Mouse (Mus musculus): ENCODE measurements around the gene AW011738. TPM values are rescaled to one million over a fixed set of nuclear protein-coding genes. Genes with fewer than 3 reads are reported as not detected.

Gene AW011738
- polyA plus RNA-seq, 1 experiment = 0.06 TPM

DNA sequence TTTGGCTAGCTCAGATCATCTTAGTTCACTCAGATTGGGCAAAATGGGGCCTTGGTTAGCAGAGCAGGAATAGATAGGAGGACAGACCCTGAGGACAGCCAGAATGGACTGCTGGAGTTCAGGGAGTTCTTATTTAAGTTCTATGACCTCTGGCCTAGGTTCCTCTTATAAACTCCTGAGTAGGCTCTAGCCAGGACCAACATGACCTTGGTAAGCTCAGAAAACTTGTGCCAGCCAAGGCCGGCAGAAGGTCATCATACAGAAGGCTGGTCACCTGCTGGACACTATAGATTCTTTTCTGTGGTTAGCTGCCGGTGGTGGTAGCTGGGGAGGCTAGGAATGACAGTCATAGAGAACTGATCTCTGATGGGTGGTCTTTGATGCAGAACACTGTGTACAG, 13.1 kb downstream of the AW011738 start:
- no peak overlapping the region for H3K27ac ChIP-seq (ENCODE audit: control insufficient read depth, insufficient read depth, low read depth, low read length)
- no peaks in the 10 kb centered on the region for H3K27me3 ChIP-seq (ENCODE audit: control insufficient read depth, insufficient read depth, low read length)
- TF ChIP-seq CTCF (IDR thresholded peaks at IDR 0.05; ENCODE audit: control insufficient read depth, insufficient read depth, insufficient replicate concordance, low read depth, low read length) = no peak
- TF ChIP-seq POLR2A (IDR thresholded peaks at IDR 0.05; ENCODE audit: control insufficient read depth, low read depth, low read length) = no peak
- no peaks in the 10 kb centered on the region for H3K4me1 ChIP-seq (ENCODE audit: control insufficient read depth, insufficient read depth, low read length)
- no peaks in the 10 kb centered on the region for H3K36me3 ChIP-seq (ENCODE audit: control insufficient read depth, insufficient read depth, low read length)
- H3K4me3 ChIP-seq (ENCODE audit: control insufficient read depth, low read depth, low read length) = no peak overlapping the region

DNA sequence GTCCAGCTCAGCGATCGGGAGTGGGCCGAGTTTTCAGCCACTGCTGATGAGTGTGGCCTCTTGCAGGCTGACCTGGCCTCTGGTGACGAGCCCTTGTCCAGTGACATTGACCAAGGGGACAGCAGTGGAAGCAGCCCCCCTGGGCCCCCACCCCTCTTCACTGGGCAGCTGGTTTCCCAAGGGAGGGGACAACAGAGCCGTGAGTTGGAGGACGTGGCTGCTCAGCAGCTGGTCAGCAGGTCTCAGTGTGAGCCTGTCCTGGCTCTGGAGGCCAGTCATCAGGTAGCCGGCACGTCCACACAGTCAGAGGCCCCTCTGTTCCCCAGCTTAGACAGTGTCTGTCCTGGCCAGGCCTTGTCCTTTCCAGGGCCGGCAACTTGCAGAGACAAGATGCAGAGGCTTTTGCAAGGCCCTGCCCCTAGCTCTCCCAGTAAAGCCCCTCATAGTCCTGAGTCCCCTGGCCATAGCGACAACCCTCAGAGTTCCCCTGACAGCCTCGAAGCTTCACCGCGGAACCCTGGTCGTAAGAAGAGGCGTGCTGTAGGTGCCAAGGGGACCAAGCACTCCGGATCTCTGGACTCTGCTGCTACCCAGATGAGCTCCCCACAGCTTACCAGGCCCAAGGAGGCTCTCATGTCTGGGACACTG, 14.0 kb downstream of the AW011738 start:
- H3K27me3 ChIP-seq (ENCODE audit: control insufficient read depth, insufficient read depth, low read length) = no peaks in the 10 kb centered on the region
- H3K27ac ChIP-seq (ENCODE audit: control insufficient read depth, insufficient read depth, low read depth, low read length) = no peak overlapping the region
- H3K36me3 ChIP-seq (ENCODE audit: control insufficient read depth, insufficient read depth, low read length) = no peaks in the 10 kb centered on the region
- no peak for TF ChIP-seq POLR2A (IDR thresholded peaks at IDR 0.05; ENCODE audit: control insufficient read depth, low read depth, low read length)
- no peak for TF ChIP-seq CTCF (IDR thresholded peaks at IDR 0.05; ENCODE audit: control insufficient read depth, insufficient read depth, insufficient replicate concordance, low read depth, low read length)
- no peaks in the 10 kb centered on the region for H3K4me1 ChIP-seq (ENCODE audit: control insufficient read depth, insufficient read depth, low read length)
- no peak overlapping the region for H3K4me3 ChIP-seq (ENCODE audit: control insufficient read depth, low read depth, low read length)

DNA sequence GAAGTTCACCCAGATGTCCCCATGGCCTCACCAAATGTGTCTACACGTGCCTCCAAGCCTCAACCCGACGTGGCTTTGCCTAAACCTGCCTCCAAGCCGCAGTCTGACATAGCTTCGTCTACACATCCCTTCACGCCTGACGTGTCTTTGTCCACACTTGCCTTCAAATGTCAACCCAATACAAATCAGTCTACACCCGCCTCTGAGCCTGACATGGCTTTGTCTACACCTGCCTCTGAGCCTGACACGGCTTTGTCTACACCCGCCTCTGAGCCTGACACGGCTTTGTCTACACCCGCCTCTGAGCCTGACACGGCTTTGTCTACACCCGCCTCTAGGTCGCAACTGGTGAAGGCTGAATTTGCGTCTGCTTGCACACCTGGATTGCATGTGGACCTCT, 14.7 kb downstream of the AW011738 start:
- H3K36me3 ChIP-seq (ENCODE audit: control insufficient read depth, insufficient read depth, low read length) = no peaks in the 10 kb centered on the region
- TF ChIP-seq POLR2A (IDR thresholded peaks at IDR 0.05; ENCODE audit: control insufficient read depth, low read depth, low read length) (no peak), CTCF (IDR thresholded peaks at IDR 0.05; ENCODE audit: control insufficient read depth, insufficient read depth, insufficient replicate concordance, low read depth, low read length) (no peak)
- no peaks in the 10 kb centered on the region for H3K27me3 ChIP-seq (ENCODE audit: control insufficient read depth, insufficient read depth, low read length)
- no peak overlapping the region for H3K4me3 ChIP-seq (ENCODE audit: control insufficient read depth, low read depth, low read length)
- no peaks in the 10 kb centered on the region for H3K4me1 ChIP-seq (ENCODE audit: control insufficient read depth, insufficient read depth, low read length)
- no peak overlapping the region for H3K27ac ChIP-seq (ENCODE audit: control insufficient read depth, insufficient read depth, low read depth, low read length)

DNA sequence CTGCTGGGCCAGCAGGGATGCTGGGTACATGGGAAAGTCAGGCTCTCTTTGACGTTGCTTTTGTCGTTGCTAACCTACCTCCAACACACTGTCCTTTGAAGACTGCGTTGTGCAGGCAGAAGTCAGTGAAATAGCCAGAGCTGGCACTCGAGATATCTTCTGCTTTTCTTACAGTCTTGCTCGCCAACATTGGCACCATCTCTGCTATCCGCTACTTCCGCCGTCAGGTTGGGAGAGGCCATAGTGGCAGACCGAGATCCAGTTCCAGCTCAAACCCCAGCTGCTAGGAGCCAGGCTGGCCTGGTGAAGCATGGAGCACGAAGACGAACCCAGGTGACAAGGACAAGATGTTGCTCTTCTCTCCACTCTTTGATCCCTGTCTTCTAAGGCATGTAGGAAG, 16.8 kb downstream of the AW011738 start:
- Histone ChIP-seq H3K4me3 (ENCODE audit: control insufficient read depth, low read depth, low read length) (no peak overlapping the region), H3K4me1 (ENCODE audit: control insufficient read depth, insufficient read depth, low read length) (no peaks in the 10 kb centered on the region), H3K27me3 (ENCODE audit: control insufficient read depth, insufficient read depth, low read length) (no peaks in the 10 kb centered on the region), H3K36me3 (ENCODE audit: control insufficient read depth, insufficient read depth, low read length) (no peaks in the 10 kb centered on the region), H3K27ac (ENCODE audit: control insufficient read depth, insufficient read depth, low read depth, low read length) (no peak overlapping the region)
- TF ChIP-seq POLR2A (IDR thresholded peaks at IDR 0.05; ENCODE audit: control insufficient read depth, low read depth, low read length) = no peak
- TF ChIP-seq CTCF (IDR thresholded peaks at IDR 0.05; ENCODE audit: control insufficient read depth, insufficient read depth, insufficient replicate concordance, low read depth, low read length) = no peak

GRCm38 (mm10) chr4:156224276-156224675, 21.2 kb downstream of the AW011738 start:
- no peak overlapping the region for H3K4me3 ChIP-seq (ENCODE audit: control insufficient read depth, low read depth, low read length)
- H3K36me3 ChIP-seq (ENCODE audit: control insufficient read depth, insufficient read depth, low read length) = no peaks in the 10 kb centered on the region

DNA sequence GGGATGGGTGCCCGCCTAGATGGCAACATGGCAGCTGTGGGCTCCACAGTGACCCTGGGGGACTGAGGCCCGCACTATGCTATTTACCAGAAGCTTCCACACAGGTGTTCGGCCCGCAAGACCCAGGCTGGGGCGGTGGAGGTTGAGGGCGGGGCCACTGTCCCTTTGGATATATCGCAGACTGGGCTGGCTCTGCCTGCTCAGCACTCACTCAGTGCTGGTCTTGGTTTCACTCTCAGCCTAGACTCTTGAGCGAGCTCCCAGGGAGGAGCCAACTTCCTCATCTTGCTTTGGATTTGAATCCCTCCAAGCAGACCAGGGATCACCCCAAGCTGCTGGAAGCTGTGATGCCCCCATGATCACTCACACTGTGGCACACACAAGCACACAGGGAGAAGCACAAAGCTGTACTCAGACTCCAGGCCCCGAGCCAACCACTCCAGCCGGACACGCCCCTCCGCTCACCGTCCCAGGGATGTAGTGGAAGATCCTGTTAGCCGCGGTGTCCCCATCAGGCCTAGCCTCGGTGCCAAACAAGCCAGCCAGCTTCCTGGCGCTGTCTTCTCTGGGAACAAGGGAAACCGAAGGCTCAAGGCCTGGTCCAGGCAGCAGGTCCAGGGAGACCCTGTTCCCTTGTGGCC, 24.8 kb downstream of the AW011738 start:
- peak overlapping the region; percentile 19 for H3K27ac ChIP-seq (ENCODE audit: control insufficient read depth, insufficient read depth, low read depth, low read length)
- no peaks in the 10 kb centered on the region for H3K36me3 ChIP-seq (ENCODE audit: control insufficient read depth, insufficient read depth, low read length)
- TF ChIP-seq CTCF (IDR thresholded peaks at IDR 0.05; ENCODE audit: control insufficient read depth, insufficient read depth, insufficient replicate concordance, low read depth, low read length) (no peak), POLR2A (IDR thresholded peaks at IDR 0.05; ENCODE audit: control insufficient read depth, low read depth, low read length) (no peak)
- peak overlapping the region; percentile 74 for H3K4me3 ChIP-seq (ENCODE audit: control insufficient read depth, low read depth, low read length)
- peaks cover 14% of the 10 kb centered on the region for H3K4me1 ChIP-seq (ENCODE audit: control insufficient read depth, insufficient read depth, low read length)
- no peaks in the 10 kb centered on the region for H3K27me3 ChIP-seq (ENCODE audit: control insufficient read depth, insufficient read depth, low read length)

More at GRCm38 (mm10) chr4:156224276-156224675, 21.2 kb downstream of the AW011738 start:
- Histone ChIP-seq H3K4me1 (ENCODE audit: control insufficient read depth, insufficient read depth, low read length) (peaks cover 14% of the 10 kb centered on the region), H3K27me3 (ENCODE audit: control insufficient read depth, insufficient read depth, low read length) (no peaks in the 10 kb centered on the region), H3K27ac (ENCODE audit: control insufficient read depth, insufficient read depth, low read depth, low read length) (no peak overlapping the region)
- TF ChIP-seq POLR2A (IDR thresholded peaks at IDR 0.05; ENCODE audit: control insufficient read depth, low read depth, low read length) = no peak
- no peak for TF ChIP-seq CTCF (IDR thresholded peaks at IDR 0.05; ENCODE audit: control insufficient read depth, insufficient read depth, insufficient replicate concordance, low read depth, low read length)

DNA sequence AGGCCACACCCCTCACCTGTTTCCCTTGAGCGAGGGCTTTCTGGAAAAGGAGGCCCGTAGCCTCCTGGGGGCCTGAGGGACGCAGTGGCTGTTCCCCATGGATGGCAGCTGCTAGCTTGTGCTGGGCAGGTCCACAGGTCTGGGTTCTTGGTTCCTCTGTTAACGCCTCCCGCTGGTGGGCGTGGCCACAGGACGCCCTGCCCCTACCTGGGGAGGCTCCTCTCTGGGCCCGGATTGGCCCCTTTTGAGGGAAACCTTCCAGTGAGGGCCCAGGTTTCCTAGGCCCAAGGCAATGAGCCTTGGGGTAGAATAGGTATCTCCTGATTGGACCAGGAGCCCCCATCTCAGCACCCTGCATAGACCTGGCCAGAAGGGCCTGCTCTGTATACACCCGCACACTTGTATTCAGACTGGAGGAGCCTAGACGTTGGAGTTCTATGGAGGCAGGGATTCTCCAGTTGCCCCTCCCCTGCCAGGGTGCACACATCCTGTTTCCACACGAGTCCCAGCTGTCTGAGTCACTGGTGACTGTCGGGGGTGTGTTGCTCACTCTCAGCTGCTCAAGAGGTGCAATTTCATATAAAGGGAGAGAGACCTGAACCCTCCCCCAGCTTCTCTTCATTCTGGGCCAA, 25.4 kb downstream of the AW011738 start:
- no peaks in the 10 kb centered on the region for H3K36me3 ChIP-seq (ENCODE audit: control insufficient read depth, insufficient read depth, low read length)
- TF ChIP-seq POLR2A (IDR thresholded peaks at IDR 0.05; ENCODE audit: control insufficient read depth, low read depth, low read length) = no peak
- TF ChIP-seq CTCF (IDR thresholded peaks at IDR 0.05; ENCODE audit: control insufficient read depth, insufficient read depth, insufficient replicate concordance, low read depth, low read length) = no peak
- H3K27me3 ChIP-seq (ENCODE audit: control insufficient read depth, insufficient read depth, low read length) = no peaks in the 10 kb centered on the region
- H3K4me3 ChIP-seq (ENCODE audit: control insufficient read depth, low read depth, low read length) = peak overlapping the region; percentile 74
- H3K4me1 ChIP-seq (ENCODE audit: control insufficient read depth, insufficient read depth, low read length) = peaks cover 14% of the 10 kb centered on the region
- H3K27ac ChIP-seq (ENCODE audit: control insufficient read depth, insufficient read depth, low read depth, low read length) = peak overlapping the region; percentile 19

Data from testis, adult 2 months (tissue).